Mouse (Mus musculus) lung, postnatal 0 days (tissue): ENCODE measurements around the gene Zfp68.

Experiments used
- CTCF ChIP-seq: IDR thresholded peaks from 2 replicates; pipeline ENCODE4 v1.5.1; 2016; ENCODE audit warnings: antibody characterized with exemption, mild to moderate bottlenecking
- EP300 ChIP-seq: IDR thresholded peaks from 2 replicates; pipeline ENCODE4 v1.6.1; 2016; ENCODE audit warnings: antibody characterized with exemption, mild to moderate bottlenecking, control low read depth

- TF ChIP-seq CTCF, result no peak
- no peak for TF ChIP-seq EP300
Observed at GRCm38 (mm10) chr5:138641081-138641480, 21.5 kb upstream of the Zfp68 start.
